In genomic region chr2:75700543-75700942, GRCm38 (mm10) we compare ENCODE assay signal across 22 mouse cellular contexts. TPM values are rescaled to one million over a fixed set of nuclear protein-coding genes. Genes with fewer than 3 reads are reported as not detected.
A peak's percentile ranks its signal among the peaks of the same experiment; 100 is the strongest.
DNase-seq lines count a peak whose midpoint lies in the region; ATAC-seq lines count a peak whose summit lies in the region.
"Had no signal": no experiment of that assay in that cellular context is flagged by ENCODE, and none has a peak within 500 bp of the region (broad histone marks: within the 10 kb centered on the region; RNA-seq: fewer than 3 reads in every experiment).

No protein-coding gene starts in this region.

- H3K36me3 ChIP-seq in erythroblast, embryonic 14.5 days (ENCODE audit: control insufficient read depth), result peaks cover 67% of the 10 kb centered on the region
- no peaks in the 10 kb centered on the region for H3K36me3 ChIP-seq in kidney, embryonic 15.5 days
- peaks cover 43% of the 10 kb centered on the region for H3K36me3 ChIP-seq in liver, embryonic 12.5 days
- H3K36me3 ChIP-seq in stomach, embryonic 14.5 days (ENCODE audit: control insufficient read depth, insufficient read depth, low read length), result no peaks in the 10 kb centered on the region; the same call in 1 of the 2 replicates
- H3K36me3 ChIP-seq: limb, embryonic 12.5 days; midbrain, embryonic 12.5 days; neural tube, embryonic 15.5 days had no signal

- DNase-seq in kidney, postnatal 14 days, result no peak
- DNase-seq in adrenal gland, adult 8-10 months, result no peak
- DNase-seq in left cerebral cortex, postnatal 4 days, result no peak
- DNase-seq: cerebellum, adult 11 months; cerebellum, postnatal 14 days; embryo, embryonic 11 days; heart, postnatal 14 days; lung, postnatal 14 days; right cerebral cortex, postnatal 25 days had no signal

- peaks cover 77% of the 10 kb centered on the region for H3K4me1 ChIP-seq in erythroblast, embryonic 14.5 days (ENCODE audit: control insufficient read depth)
- peaks cover 76% of the 10 kb centered on the region for H3K4me1 ChIP-seq in kidney, embryonic 15.5 days
- peaks cover 77% of the 10 kb centered on the region for H3K4me1 ChIP-seq in liver, embryonic 12.5 days
- H3K4me1 ChIP-seq in stomach, embryonic 14.5 days (ENCODE audit: control insufficient read depth, insufficient read depth, low read length), result peaks cover 44% of the 10 kb centered on the region

- no peaks in the 10 kb centered on the region for H3K9me3 ChIP-seq in erythroblast, embryonic 14.5 days (ENCODE audit: control insufficient read depth, low read length)
- H3K9me3 ChIP-seq in kidney, embryonic 15.5 days (replicated peaks), result no peaks in the 10 kb centered on the region
- no peaks in the 10 kb centered on the region for H3K9me3 ChIP-seq in liver, embryonic 12.5 days (replicated peaks)
- H3K9me3 ChIP-seq in stomach, embryonic 14.5 days (ENCODE audit: control insufficient read depth, low read depth, low read length), result no peaks in the 10 kb centered on the region
- H3K9me3 ChIP-seq: G1E; limb, embryonic 12.5 days; midbrain, embryonic 12.5 days; neural tube, embryonic 15.5 days had no signal

- no peaks in the 10 kb centered on the region for H3K27me3 ChIP-seq in erythroblast, embryonic 14.5 days (ENCODE audit: control insufficient read depth)
- H3K27me3 ChIP-seq in kidney, embryonic 15.5 days, result no peaks in the 10 kb centered on the region
- no peaks in the 10 kb centered on the region for H3K27me3 ChIP-seq in liver, embryonic 12.5 days (replicated peaks)
- H3K27me3 ChIP-seq in stomach, embryonic 14.5 days (ENCODE audit: control insufficient read depth, insufficient read depth, low read length), result no peaks in the 10 kb centered on the region
- H3K27me3 ChIP-seq: limb, embryonic 12.5 days; midbrain, embryonic 12.5 days had no signal

- WGBS in kidney, embryonic 15.5 days, result 76% methylated on average over 3 of the region's 3 CpGs
- 80% methylated on average over 3 of the region's 3 CpGs for WGBS in liver, embryonic 12.5 days (ENCODE audit: insufficient replicate concordance)
- 84% methylated on average over 3 of the region's 3 CpGs for WGBS in stomach, embryonic 14.5 days

- no peak for ATAC-seq in erythroblast, adult 5-6 weeks (replicated peaks; ENCODE audit: low FRiP score, poor library complexity, severe bottlenecking)
- no peak for ATAC-seq in kidney, embryonic 15.5 days (replicated peaks; ENCODE audit: low FRiP score)
- no peak for ATAC-seq in liver, embryonic 12.5 days
- ATAC-seq in stomach, embryonic 14.5 days (ENCODE audit: insufficient number of reproducible peaks, insufficient read depth, low FRiP score, low read depth), result no peak
- ATAC-seq: CD4-positive, CD25-positive, alpha-beta regulatory T cell, adult 4 months; forebrain, embryonic 16.5 days had no signal

- intact Hi-C loops in left cerebral cortex, postnatal 4 days (cut with DNase I), result loop anchor here (10.0 kb wide), 1 partner anchor 64 kb away; no protein-coding TSS in a partner anchor

- 0 out of 2 replicates have a peak overlapping the region, but pooled peaks have one; percentile 4 for H3K27ac ChIP-seq in kidney, embryonic 15.5 days
- peak overlapping the region; percentile 99; the same call in 1 of the 2 replicates for H3K27ac ChIP-seq in liver, embryonic 12.5 days
- no peak overlapping the region for H3K27ac ChIP-seq in stomach, embryonic 14.5 days (ENCODE audit: low read length)
- H3K27ac ChIP-seq: kidney, postnatal 0 days; left cerebral cortex, adult 2 months; midbrain, embryonic 12.5 days; neural tube, embryonic 15.5 days had no signal

- H3K4me3 ChIP-seq in erythroblast, embryonic 14.5 days (replicated peaks), result peak overlapping the region; percentile 100
- no peak overlapping the region for H3K4me3 ChIP-seq in kidney, embryonic 15.5 days (replicated peaks)
- H3K4me3 ChIP-seq in liver, embryonic 12.5 days, result peak overlapping the region; percentile 80; the same call in 1 of the 2 replicates
- no peak overlapping the region for H3K4me3 ChIP-seq in stomach, embryonic 14.5 days (ENCODE audit: low read depth, low read length)
- H3K4me3 ChIP-seq: left cerebral cortex, adult 2 months; limb, embryonic 12.5 days; midbrain, embryonic 12.5 days; neural tube, embryonic 15.5 days had no signal

- H3K9ac ChIP-seq in kidney, embryonic 15.5 days, result no peak overlapping the region
- peak overlapping the region; percentile 96; the same call in 1 of the 2 replicates for H3K9ac ChIP-seq in liver, embryonic 12.5 days
- no peak overlapping the region for H3K9ac ChIP-seq in stomach, embryonic 14.5 days (replicated peaks; ENCODE audit: low read depth, low read length)
- H3K9ac ChIP-seq: limb, embryonic 12.5 days; midbrain, embryonic 12.5 days; neural tube, embryonic 15.5 days had no signal

- H3K4me2 ChIP-seq in kidney, embryonic 15.5 days, result peak overlapping the region; percentile 84; the same call in 1 of the 2 replicates
- H3K4me2 ChIP-seq in liver, embryonic 12.5 days, result peak overlapping the region; percentile 71
- peak overlapping the region; percentile 79; the same call in 1 of the 2 replicates for H3K4me2 ChIP-seq in stomach, embryonic 14.5 days (replicated peaks; ENCODE audit: low read depth, low read length)
- H3K4me2 ChIP-seq: midbrain, embryonic 12.5 days; neural tube, embryonic 15.5 days had no signal

RNA-seq across cellular contexts. Expression of gene Nfe2l2, which starts 3.9 kb away (rescaled TPM):
- 1.6 and 1.7 TPM in 2 replicates for polyA plus RNA-seq in erythroblast, embryonic 14.5 days (2012)
- 52.5 and 91.5 TPM in 2 replicates for total RNA-seq in erythroblast, adult 5-6 weeks (2015; ENCODE audit: low replicate concordance)
- total RNA-seq in erythroblast, adult 5-6 weeks (2017; ENCODE audit: low replicate concordance), result 30.5 and 34.6 TPM in 2 replicates
- polyA plus RNA-seq in kidney, embryonic 15.5 days (2015; fragmentation: Nextera tagmentation; extraction: Ambion mirVana), result 70.2 and 71.2 TPM in 2 replicates
- 51.9 and 53.1 TPM in 2 replicates for polyA plus RNA-seq in liver, embryonic 12.5 days (2016; fragmentation: Nextera tagmentation; extraction: Ambion mirVana)
- 88.4 and 92.8 TPM in 2 replicates for polyA plus RNA-seq in stomach, embryonic 14.5 days (2014; fragmentation: Nextera tagmentation; extraction: Ambion mirVana)
- total RNA-seq in adrenal gland, adult 8-10 months (2022), result 100 to 1,000 TPM in 3 of 4 experiments, 10 to 100 TPM in 1; 93.7 to 115 (median 107) TPM
- 1 to 10 TPM; 8.8 to 9.2 TPM for total RNA-seq in left cerebral cortex, postnatal 4 days (2021)

RNA-seq across cellular contexts. Expression of gene Hnrnpa3, which starts 41.5 kb away (rescaled TPM):
- polyA plus RNA-seq in erythroblast, embryonic 14.5 days (2012), result 16.1 and 18.8 TPM in 2 replicates
- 181 and 187 TPM in 2 replicates for total RNA-seq in erythroblast, adult 5-6 weeks (2015; ENCODE audit: low replicate concordance)
- total RNA-seq in erythroblast, adult 5-6 weeks (2017; ENCODE audit: low replicate concordance), result 98.5 and 192 TPM in 2 replicates
- polyA plus RNA-seq in kidney, embryonic 15.5 days (2015; fragmentation: Nextera tagmentation; extraction: Ambion mirVana), result 381 and 397 TPM in 2 replicates
- polyA plus RNA-seq in liver, embryonic 12.5 days (2016; fragmentation: Nextera tagmentation; extraction: Ambion mirVana), result 199 and 204 TPM in 2 replicates
- polyA plus RNA-seq in stomach, embryonic 14.5 days (2014; fragmentation: Nextera tagmentation; extraction: Ambion mirVana), result 247 and 253 TPM in 2 replicates
- 100 to 1,000 TPM; 269 to 378 (median 343) TPM for total RNA-seq in adrenal gland, adult 8-10 months (2022)
- 100 to 1,000 TPM; 456 to 465 TPM for total RNA-seq in left cerebral cortex, postnatal 4 days (2021)

Comparison
In these comparisons a context has a peak if more than half of its experiments do, and no peak if none do; other contexts are left out.
1. H3K4me3 ChIP-seq: peak in erythroblast, embryonic 14.5 days (single experiment) and liver, embryonic 12.5 days (single experiment); none in kidney, embryonic 15.5 days (single experiment) and stomach, embryonic 14.5 days (single experiment).
2. RNA of gene Nfe2l2, which starts 3.9 kb away (polyA plus RNA-seq): 88.4 to 92.8 TPM in stomach, embryonic 14.5 days, 70.2 to 71.2 TPM in kidney, embryonic 15.5 days and 51.9 to 53.1 TPM in liver, embryonic 12.5 days; 1.6 to 1.7 TPM in erythroblast, embryonic 14.5 days; every median in the first group is over 10 times any median in the second.
3. RNA of gene Hnrnpa3, which starts 41.5 kb away (polyA plus RNA-seq): 381 to 397 TPM in kidney, embryonic 15.5 days, 247 to 253 TPM in stomach, embryonic 14.5 days and 199 to 204 TPM in liver, embryonic 12.5 days; 16.1 to 18.8 TPM in erythroblast, embryonic 14.5 days; every median in the first group is over 10 times any median in the second.
4. Peak in every context shown above with its lines, with median percentiles within 50 percentile points of each other: H3K4me2 ChIP-seq.